Mouse (Mus musculus): ENCODE results near the gene Nav2. TPM values are rescaled to one million over a fixed set of nuclear protein-coding genes. Genes with fewer than 3 reads are reported as not detected.

Nav2 gene
- polyA plus RNA-seq, 1 experiment = 0.01 TPM

GRCm38 (mm10) chr7:49507943-49508506 is 599.5 kb downstream of the Nav2 start:
- TF ChIP-seq GATA1 (IDR thresholded peaks at IDR 0.05; ENCODE audit: low read length) = no peak

GRCm38 (mm10) chr7:49511820-49512453 is 603.4 kb downstream of the Nav2 start:
- no peak for TF ChIP-seq GATA1 (IDR thresholded peaks at IDR 0.05; ENCODE audit: low read length)

GRCm38 (mm10) chr7:49513763-49514437 is 605.4 kb downstream of the Nav2 start:
- no peak for TF ChIP-seq GATA1 (IDR thresholded peaks at IDR 0.05; ENCODE audit: low read length)

GRCm38 (mm10) chr7:49515012-49515411 is 606.5 kb downstream of the Nav2 start:
- no peak for TF ChIP-seq GATA1 (IDR thresholded peaks at IDR 0.05; ENCODE audit: low read length)

- no peak for TF ChIP-seq GATA1 (IDR thresholded peaks at IDR 0.05; ENCODE audit: low read length)
Observed at GRCm38 (mm10) chr7:49520504-49520903, 612.0 kb downstream of the Nav2 start.

- TF ChIP-seq GATA1 (IDR thresholded peaks at IDR 0.05; ENCODE audit: low read length) = no peak
Observed at GRCm38 (mm10) chr7:49521349-49521748, 612.8 kb downstream of the Nav2 start.

- TF ChIP-seq GATA1 (IDR thresholded peaks at IDR 0.05; ENCODE audit: low read length) = no peak
Observed at GRCm38 (mm10) chr7:49521976-49522375, 613.5 kb downstream of the Nav2 start.

GRCm38 (mm10) chr7:49522411-49523114 is 614.0 kb downstream of the Nav2 start:
- no peak for TF ChIP-seq GATA1 (IDR thresholded peaks at IDR 0.05; ENCODE audit: low read length)

GRCm38 (mm10) chr7:49523115-49523445 is 614.6 kb downstream of the Nav2 start:
- no peak for TF ChIP-seq GATA1 (IDR thresholded peaks at IDR 0.05; ENCODE audit: low read length)

- no peak for TF ChIP-seq GATA1 (IDR thresholded peaks at IDR 0.05; ENCODE audit: low read length)
Observed at GRCm38 (mm10) chr7:49523729-49524128, 615.2 kb downstream of the Nav2 start.

GRCm38 (mm10) chr7:49525348-49526100 is 617.0 kb downstream of the Nav2 start:
- TF ChIP-seq GATA1 (IDR thresholded peaks at IDR 0.05; ENCODE audit: low read length) = no peak

- no peak for TF ChIP-seq GATA1 (IDR thresholded peaks at IDR 0.05; ENCODE audit: low read length)
Observed at GRCm38 (mm10) chr7:49526101-49526499, 617.6 kb downstream of the Nav2 start.

- no peak for TF ChIP-seq GATA1 (IDR thresholded peaks at IDR 0.05; ENCODE audit: low read length)
Observed at GRCm38 (mm10) chr7:49527495-49527894, 619.0 kb downstream of the Nav2 start.

GRCm38 (mm10) chr7:49527925-49528324 is 619.4 kb downstream of the Nav2 start:
- no peak for TF ChIP-seq GATA1 (IDR thresholded peaks at IDR 0.05; ENCODE audit: low read length)

GRCm38 (mm10) chr7:49529498-49529897 is 621.0 kb downstream of the Nav2 start:
- no peak for TF ChIP-seq GATA1 (IDR thresholded peaks at IDR 0.05; ENCODE audit: low read length)

- TF ChIP-seq GATA1 (IDR thresholded peaks at IDR 0.05; ENCODE audit: low read length) = no peak
Observed at GRCm38 (mm10) chr7:49533571-49533970, 625.1 kb downstream of the Nav2 start.

All from G1E-ER4 (cell line).